Mouse (Mus musculus) heart, adult 2 months (tissue): ENCODE measurements at regions not wholly inside any gene's neighbourhood (a gene's known extent, or its start where the extent isn't known, plus 50 kb on each side); places are given as distances from the start of the nearest gene placed in this dataset.

ENCODE experiments used
- CTCF ChIP-seq: fragments of 200-600 bp; IDR thresholded peaks from 2 replicates; pipeline ENCODE4 v1.8.1; 2022; ENCODE audit warnings: antibody characterized with exemption, mild to moderate bottlenecking, moderate library complexity
- EP300 ChIP-seq: fragments of 200-500 bp; IDR thresholded peaks from 2 replicates; pipeline ENCODE4 v1.6.1; 2011; ENCODE audit warnings: low read depth, low read length, control low read depth; ENCODE audit not compliant: insufficient read depth

- TF ChIP-seq EP300 (no peak), CTCF (no peak)
Measured at GRCm38 (mm10) chr13:97630921-97631320, 129.5 kb downstream of the Gm10260 start.
